Mouse (Mus musculus) C2C12 (cell line): ENCODE measurements around the gene Rwdd4a.

Source experiments
- CEBPB ChIP-seq: IDR thresholded peaks from one replicate; pipeline ENCODE4 v1.6.1; 2011; ENCODE audit warnings: low read depth, mild to moderate bottlenecking, control low read depth, moderate library complexity
- CTCF ChIP-seq: IDR thresholded peaks from one replicate; pipeline ENCODE4 v1.5.1; 2011; ENCODE audit not compliant: control insufficient read depth, insufficient read depth, insufficient read length
- FOSL1 ChIP-seq: IDR thresholded peaks from one replicate; pipeline ENCODE4 v1.8.0; 2011; ENCODE audit warnings: mild to moderate bottlenecking, low read length; ENCODE audit not compliant: poor library complexity, insufficient read depth, severe bottlenecking
- MAX ChIP-seq: IDR thresholded peaks from one replicate; pipeline ENCODE4 v1.6.1; 2011; ENCODE audit warnings: mild to moderate bottlenecking, control low read depth
- MYOD1 ChIP-seq: IDR thresholded peaks from one replicate; pipeline ENCODE4 v1.6.1; 2011; ENCODE audit warnings: low read depth; ENCODE audit not compliant: control insufficient read depth, insufficient read length
- MYOG ChIP-seq: IDR thresholded peaks from one replicate; pipeline ENCODE4 v1.6.1; 2011; ENCODE audit not compliant: control insufficient read depth, insufficient read length; ENCODE audit errors: extremely low read depth
- USF1 ChIP-seq: IDR thresholded peaks from one replicate; pipeline ENCODE4 v1.6.1; 2011; ENCODE audit warnings: low read depth, mild to moderate bottlenecking, control low read depth, moderate library complexity

- TF ChIP-seq CTCF, result no peak
- TF ChIP-seq MAX, result no peak
- no peak for TF ChIP-seq USF1
- TF ChIP-seq MYOD1, result no peak
- TF ChIP-seq MYOG, result no peak
- no peak for TF ChIP-seq CEBPB
- no peak for TF ChIP-seq FOSL1
Measured at GRCm38 (mm10) chr8:47544094-47544493, 10.6 kb downstream of the Rwdd4a start.
